Mouse (Mus musculus): ENCODE measurements around the gene Depdc1b.

Gene Depdc1b

DNA sequence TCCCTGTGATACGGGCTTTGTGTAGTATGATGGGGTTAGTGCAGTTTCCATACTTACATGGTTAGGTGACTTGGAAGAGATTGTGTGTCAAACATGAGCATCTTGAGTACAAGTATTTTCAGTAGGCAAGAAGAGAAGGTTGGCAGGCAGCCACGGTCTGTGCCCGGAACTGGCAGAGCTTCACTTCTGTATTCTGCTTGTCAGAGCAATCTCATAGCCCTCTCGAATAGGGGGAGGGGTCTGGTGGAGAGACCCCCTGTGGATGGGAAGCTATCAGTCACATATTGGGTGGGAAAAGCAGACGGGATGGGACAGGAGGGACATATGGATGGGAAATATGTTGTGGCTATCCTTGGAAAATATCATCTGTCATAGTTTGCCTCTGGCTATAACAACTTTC is 33.5 kb downstream of the Depdc1b start:
- in situ Hi-C loops (cut with MboI), result loop anchor here (25.0 kb wide), 2 partner anchors 187 to 863 kb away; partner anchors contain the start of genes Ercc8 and Ndufaf2

DNA sequence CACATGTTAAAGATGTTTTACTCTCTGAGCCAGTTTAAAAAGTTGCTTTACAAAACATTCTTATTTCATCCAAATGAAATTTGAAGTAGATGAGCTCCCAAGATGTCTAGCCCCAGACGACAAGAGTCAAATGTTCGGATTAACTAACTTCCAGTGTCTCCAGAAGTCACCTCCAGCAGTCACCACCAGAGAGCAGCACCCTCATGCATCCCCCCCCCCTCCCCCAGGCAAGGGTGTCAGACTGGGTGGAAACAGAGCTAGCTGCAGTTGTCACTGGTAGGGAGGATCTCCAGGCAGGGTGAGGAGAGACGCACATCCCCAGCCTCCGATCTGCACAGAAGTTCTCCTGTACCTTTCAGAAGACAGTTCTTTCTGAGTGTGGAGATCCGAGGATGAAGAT is 37.6 kb downstream of the Depdc1b start:
- in situ Hi-C loops (cut with MboI), result no loop called here

DNA sequence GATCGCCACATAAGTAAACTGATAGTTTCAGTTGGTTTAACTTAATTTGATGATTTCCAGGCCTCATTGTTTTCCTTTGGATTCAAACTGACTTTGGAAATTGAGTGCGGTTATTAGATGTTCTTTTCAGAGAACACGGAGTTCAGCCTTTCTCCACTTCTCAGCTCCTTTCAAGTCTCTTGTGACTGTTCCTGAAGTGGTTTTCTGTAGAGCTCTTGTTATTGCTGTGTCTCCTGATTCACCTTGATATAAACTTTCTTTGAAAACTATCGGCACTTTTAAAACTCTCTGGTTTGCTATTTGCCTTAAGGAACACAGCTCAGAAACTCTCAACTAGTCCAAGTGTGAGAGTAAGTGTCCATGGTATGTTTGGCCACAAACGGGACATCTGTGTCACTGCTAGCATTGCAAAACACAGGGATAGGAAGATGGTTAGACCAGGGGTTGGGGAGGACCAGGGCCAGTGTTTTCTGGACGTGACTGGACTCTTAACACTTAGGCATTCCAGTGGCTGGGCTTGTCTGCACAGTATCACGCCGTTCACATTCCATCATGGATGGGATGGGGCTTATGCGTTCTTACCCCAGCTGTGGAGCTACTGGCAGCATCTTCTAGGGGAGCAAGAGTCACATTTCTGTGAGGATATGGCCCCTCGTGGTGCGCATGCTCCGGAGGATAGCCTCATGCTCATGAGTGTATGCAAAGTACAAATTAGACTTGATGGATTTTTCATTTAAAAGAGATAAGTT is 38.8 kb downstream of the Depdc1b start:
- in situ Hi-C loops (cut with MboI), result no loop called here

DNA sequence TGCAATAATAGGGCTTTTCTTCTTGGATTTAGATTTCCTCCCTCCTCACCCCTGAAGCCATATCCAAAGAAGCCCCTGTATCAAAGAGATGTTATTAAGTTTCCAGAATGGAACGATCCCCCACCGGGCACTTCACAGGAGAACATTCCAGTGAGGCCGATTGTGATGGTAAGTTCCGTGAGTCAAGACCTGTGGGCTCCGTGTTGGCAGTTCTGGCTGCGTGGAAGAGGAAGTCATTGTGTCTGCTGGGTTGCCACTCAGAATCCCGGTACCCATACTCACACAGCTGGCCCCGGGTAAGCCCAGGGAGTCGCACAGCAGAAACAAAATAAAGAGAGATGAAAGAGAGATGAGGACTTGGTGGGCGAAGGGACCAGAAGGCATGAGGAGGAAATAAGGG is 41.2 kb downstream of the Depdc1b start:
- in situ Hi-C loops (cut with MboI), result no loop called here

DNA sequence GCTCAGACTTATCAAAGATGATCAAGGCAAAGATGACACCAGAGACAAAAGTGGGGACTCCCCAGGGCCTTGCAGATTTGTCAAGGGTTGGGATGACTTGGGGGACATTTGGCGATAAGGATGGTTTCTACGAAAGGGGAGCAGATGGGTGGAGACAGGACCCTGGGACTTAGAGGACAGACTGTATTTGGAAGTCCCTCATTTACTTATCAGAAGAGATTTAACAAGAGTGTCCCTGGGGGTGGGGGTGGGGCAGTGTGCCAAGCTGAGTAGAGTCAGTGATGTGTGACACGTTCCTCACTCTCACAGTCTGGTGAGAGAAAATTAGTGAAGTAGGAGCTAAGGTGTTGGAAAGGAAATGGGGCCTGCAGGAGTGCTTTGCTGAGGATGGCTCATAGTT is 42.1 kb downstream of the Depdc1b start:
- in situ Hi-C loops (cut with MboI), result no loop called here

DNA sequence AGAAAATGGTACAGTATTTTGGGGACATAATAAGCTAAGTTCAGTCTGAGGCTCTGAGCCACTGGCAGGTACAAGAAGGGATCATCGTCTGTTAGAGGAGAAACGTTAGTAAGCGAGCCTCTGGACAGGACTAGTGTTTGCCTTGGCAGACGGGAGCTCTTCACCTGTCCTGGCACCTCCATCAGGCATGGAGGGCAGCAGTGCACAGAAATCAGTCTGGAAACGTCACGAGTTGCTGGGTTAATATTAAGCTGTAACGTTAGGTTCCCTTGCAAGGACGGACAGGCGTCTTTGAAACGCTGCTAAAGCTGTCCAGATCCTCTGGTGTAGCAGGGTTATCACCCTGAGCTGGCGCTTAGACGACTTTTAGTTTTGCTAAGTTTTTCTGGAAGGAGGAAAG is 51.4 kb downstream of the Depdc1b start:
- in situ Hi-C loops (cut with MboI), result no loop called here

DNA sequence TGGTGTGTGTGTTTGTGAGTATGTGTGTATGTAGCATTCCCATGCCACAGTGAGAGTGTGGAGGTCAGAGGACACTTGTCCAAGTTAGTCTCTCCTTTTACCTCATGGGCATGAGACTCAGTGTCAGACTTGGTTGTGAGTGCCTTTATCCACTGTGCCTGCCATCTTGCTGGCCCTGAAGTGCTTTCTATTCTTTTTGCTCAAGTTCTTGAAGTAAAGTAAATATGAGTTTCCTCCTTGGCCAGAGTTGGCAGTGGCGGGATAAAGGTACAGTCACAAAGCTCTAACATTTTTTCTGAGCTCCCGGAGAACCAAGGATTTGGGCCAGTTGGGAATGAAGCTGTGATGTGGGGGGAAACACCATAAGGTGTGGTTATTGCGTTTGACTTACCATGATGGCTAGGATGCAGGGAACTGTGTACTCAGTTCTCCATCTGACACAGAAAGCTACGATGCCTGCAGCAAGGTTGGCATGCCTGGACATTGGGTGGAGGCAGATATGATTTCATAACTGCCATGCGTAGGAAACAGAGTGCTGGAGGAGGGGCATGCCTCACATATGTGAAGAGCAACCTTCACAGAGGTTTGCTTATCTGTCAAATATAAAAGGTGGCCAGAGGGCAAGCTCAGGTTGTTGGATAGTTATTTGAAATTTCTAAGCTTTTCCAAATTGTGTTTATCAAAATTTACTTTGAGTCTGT is 54.3 kb downstream of the Depdc1b start:
- in situ Hi-C loops (cut with MboI), result no loop called here

DNA sequence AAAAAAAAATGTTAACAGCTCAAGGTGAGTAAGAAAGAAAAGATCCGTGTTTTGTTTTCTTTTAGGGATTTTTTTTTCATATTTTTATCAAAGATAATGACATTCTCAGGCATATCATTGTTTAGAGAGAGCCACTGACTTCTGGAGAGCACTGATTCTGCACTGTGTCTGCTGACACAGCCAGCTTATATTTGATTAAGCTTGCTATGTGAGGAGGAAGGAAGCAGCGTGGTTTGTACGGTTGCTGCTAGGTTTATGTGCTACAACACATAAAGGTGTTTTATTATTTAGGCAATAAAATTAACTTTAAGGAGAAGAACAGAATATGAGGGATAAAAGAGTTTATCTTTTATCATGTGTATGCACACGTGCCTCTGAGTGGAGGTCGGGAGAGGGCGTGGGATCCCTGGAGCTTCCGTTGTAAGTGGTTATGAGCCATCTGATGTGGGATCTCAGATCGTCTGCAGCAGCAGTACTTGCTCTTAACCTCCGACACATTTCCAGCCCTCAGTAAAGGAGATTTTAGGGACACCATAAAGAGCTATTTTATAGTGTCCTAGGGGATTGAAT is 55.3 kb downstream of the Depdc1b start:
- in situ Hi-C loops (cut with MboI), result no loop called here

DNA sequence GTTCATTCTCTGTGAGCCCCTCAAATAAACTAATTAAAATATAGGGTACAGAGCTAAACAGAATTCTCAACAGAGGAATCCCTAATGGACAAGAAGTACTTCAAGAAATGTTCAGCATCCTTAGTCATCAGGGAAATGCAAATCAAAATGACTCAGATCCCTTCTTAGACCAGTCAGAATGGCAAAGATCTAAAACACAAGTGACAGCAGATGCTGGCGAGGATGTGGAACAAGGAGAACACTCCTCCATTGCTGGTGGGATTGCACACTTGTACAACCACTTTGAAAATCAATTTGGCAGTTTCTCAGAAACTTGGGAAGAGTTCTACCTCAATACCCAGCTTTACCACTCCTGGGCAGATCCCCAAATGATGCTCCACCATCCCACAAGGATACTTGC is 57.1 kb downstream of the Depdc1b start:
- in situ Hi-C loops (cut with MboI), result no loop called here

DNA sequence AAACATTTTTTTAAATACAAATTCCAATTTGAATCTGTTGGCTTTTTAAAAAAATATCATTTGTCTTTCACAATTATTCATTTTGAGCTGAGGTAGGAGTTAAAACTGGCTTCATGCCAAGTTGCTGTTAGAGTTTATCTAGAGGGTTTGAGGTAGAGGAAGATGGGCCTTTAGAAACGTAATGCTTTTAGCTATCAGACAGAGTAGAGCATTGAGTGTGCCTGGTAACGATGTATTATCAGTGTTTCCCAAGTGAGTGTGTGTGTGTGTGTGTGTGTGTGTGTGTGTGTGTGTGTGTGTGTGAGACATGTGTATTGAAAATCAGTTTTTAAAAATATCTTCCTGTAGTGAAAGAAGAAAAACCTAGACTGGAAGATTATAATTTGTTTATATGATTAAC is 60.5 kb downstream of the Depdc1b start:
- in situ Hi-C loops (cut with MboI), result no loop called here

DNA sequence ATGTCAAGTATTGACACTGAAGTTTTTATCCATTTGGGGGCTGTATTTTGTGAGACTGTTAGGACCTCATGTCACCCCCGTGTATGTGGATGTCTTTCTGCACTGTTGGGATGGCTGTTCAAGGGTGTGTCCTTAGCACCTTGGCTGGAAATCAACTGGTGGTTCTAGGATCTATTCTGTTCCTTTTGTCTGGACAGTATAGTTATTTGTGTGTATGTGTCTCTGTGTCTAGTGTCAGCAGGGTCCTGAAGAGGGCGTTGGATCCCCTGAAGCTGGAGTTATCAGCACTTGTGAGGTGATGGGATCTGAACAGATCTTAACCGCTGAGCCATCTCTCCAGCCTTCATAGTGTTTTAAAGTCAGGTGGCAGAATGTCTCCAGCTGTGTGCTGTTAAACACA is 65.0 kb downstream of the Depdc1b start:
- in situ Hi-C loops (cut with MboI), result no loop called here

DNA sequence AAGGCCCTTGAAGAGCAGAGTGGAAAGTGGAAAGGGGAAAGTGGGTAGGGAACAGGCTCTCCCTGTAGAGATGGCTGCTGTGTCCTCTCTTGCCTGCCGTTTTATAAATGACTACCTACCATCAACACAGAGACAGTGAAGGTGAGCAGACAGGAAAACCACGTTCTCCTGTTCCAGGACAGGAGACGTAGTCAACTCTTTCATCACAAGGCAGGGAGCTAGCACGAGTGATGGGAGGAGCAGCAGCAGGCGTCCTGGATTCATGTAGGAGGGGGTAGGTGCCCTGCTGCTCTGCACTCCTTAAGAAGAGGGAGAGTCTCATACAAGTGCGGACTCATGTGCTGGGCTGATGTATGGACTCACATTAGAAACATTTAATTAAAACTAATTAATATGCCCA is 66.9 kb downstream of the Depdc1b start:
- in situ Hi-C loops (cut with MboI), result no loop called here

DNA sequence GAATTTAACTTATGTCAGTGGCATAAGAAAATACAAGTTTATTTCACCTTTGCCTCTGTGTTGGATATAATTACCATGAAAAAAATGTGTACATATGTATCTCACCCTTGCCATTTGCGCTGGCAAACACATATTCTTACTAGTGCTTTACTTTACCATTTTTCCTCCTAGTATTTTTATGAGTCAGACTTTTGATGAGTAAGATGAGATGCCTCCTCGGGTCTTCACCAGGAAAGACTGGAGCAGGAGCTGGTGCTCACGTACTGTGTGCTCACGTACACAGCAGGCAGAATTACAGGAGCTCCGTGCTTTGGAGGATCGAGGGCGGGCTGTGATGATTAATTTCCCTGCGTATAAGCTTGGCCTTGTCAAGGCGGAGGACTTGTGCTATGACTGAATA is 69.9 kb downstream of the Depdc1b start:
- in situ Hi-C loops (cut with MboI), result no loop called here

DNA sequence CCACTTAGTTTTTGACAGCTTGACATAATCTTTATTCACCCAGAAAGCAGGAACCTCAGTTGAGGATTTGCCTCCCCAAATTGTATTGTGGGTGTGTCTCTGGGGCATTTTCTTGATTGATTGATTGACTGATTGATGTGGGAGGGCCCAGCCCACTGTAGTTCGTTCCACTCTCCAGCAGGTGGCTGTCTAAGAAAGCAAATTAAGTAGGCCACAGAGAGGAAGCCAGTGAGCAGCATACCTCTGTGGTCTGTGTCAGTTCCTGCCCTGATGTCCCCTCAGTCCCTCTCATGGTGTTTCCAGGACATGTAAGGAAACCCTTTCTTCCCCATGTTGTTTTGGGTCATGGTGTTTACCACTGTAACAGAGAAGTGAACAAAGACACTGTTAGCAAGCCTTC is 74.4 kb downstream of the Depdc1b start:
- in situ Hi-C loops (cut with MboI), result no loop called here

DNA sequence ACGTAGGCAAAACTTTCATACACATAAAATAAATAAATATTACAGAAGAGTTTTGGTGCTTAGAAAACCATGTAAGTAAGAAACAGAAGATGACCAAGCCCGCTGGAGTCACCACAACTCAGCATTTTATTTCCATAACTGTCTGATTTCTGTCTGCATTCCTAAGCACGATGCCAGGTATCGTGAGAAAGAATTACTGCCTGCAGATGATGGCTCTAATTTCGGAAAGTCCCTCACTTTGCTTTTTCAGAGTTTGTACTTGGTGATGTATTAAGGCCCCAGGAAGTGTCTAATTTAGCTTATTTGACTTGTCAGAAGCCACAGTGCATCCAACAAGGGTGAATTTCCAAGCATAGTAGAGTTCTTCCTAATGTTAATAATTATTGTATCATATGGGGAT is 87.1 kb downstream of the Depdc1b start:
- in situ Hi-C loops (cut with MboI), result no loop called here

DNA sequence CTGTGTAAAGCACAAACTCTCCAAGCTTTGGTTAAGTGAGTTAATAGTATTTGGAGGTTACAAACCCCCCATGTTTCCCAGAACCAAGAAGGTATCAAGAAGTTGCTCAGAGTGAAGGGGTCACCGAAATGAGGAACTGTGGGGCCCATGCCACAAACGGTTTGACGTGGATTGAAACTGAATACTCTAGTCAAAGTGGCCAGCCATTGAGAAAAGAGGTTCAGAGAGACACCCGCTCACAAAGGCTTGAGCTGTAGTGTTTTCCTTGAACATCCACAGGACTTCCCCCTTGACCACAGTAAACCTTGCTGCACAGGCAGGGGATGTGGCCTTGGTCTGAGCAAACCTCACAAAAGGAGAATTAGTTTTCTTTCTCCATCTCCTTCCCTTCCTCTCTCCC is 88.2 kb downstream of the Depdc1b start:
- in situ Hi-C loops (cut with MboI), result no loop called here

DNA sequence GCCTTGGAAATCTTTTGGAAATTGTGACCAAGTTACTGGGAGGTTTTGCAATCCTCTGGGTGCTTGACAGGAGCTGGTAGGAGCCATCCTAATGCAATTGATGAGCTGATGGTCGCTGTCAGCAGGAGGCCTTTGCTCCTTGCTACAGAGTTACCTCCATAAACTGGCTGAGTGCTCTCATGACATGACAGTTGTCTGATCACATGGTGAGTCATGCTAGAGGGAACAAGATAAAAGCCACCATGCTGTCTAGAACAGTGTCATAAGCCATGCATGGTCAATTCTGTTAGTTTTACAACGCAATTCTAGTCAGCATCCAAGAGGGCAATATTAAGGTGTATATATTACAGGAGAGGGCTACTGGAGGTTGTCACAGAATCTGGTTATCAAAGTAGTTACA is 99.3 kb downstream of the Depdc1b start:
- in situ Hi-C loops (cut with MboI), result no loop called here

DNA sequence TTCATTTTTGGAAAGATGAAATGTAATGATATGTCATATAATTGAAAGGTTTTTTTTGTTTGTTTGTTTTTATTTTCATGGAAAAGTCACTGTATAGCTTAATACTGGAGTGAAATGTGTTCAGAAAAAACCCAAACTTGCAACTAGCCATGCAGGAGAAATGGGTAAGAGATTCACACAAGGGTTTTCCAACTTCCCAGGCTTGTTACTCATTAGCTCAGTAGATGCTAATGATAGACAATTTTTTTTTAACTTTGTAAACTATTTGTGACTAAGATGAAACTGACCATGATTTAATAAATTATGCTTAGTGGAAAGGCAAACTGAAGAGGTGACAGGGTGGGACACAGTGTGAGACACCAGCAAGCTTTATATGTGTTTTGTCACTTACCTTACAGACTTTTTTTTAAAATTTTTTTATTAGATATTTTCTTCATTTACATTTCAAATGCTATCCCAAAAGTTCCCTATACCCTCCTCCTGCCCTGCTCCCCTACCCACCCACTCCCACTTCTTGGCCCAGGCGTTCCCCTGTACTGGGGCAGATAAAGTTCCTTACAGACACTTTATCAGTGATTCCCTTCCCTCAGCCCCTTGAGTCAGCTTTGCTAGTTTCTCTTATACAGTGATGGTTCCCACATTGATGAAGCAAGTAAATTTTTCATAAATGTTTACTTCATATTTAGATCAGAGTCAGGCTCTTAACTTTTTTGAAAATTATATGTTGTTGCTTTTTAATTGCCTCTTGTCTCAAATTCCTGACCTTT is 102.8 kb downstream of the Depdc1b start:
- in situ Hi-C loops (cut with MboI), result no loop called here

DNA sequence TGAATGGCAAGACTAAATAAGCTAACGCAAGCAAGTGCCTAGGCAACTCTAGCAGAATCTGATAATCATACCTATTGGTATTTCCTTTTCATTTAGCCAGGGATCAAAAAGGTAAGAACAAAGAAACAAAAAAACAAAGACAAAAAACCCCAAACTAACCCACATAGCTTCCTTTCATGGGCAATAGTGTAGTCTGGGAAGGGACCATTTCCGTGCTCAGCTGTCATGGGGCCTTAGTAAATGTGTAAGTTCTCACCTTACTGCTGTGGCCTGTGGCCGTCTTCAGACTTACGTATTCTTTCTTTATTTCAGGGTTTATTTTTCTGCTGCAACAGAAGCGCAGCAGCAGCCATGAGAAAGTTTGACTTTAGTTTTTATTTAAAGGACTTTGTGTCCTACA is 110.2 kb downstream of the Depdc1b start:
- in situ Hi-C loops (cut with MboI), result no loop called here

DNA sequence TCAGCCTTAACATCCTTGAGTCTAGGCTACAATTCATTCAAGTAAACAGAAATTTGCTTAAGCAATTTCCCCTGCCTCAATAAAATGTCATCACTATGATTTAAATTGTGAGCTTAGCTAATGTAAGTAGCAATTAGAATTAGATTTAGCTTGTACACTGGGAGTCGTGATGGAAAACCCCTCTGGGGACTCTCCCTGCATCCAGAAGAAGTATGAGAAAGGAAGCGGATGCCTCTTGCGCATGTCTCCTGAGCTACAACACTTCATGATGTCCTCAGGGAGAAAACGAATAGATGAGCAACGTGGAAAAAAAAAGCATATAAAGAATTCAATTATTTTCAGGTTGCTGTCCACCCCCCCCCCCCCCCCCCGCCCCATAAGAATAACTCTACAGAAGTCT is 112.7 kb downstream of the Depdc1b start:
- in situ Hi-C loops (cut with MboI), result no loop called here

DNA sequence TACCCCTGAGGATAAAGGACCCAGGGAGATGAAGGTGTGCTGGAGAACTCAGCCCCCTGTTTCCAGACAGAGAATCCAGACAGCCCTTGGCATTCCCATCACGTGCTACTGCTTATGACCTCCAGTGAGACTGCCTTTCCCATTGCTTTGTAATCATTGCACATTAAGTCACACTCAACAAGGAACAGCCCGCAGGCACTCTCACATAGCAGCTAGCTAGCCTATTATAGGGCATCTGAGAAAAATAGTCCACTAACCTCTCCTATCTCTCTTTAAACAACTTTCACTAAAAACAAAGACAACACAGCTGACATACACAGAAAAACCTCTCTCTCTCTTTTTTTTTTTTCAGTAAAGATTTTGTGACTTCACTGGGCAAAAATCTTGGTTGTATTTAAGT is 113.5 kb downstream of the Depdc1b start:
- in situ Hi-C loops (cut with MboI), result no loop called here

DNA sequence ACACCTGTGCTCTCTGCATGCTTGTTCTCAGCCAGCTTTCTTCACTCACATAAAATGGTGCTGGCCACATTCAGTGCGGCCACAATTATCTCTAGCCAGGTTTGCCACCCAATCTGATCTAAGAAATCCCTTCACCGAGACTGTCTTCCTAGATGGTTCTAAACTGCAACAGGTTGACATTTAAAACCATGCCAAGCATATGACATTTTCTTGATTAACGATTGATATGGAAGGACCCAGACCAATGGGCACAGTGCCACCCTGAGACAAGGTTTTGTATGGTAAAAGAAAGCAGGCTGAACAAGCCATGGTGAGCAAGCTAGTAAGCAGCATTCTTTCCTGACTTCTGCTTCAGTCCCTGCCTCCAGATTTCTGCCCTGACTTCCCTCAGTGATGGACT is 115.6 kb downstream of the Depdc1b start:
- in situ Hi-C loops (cut with MboI), result no loop called here

DNA sequence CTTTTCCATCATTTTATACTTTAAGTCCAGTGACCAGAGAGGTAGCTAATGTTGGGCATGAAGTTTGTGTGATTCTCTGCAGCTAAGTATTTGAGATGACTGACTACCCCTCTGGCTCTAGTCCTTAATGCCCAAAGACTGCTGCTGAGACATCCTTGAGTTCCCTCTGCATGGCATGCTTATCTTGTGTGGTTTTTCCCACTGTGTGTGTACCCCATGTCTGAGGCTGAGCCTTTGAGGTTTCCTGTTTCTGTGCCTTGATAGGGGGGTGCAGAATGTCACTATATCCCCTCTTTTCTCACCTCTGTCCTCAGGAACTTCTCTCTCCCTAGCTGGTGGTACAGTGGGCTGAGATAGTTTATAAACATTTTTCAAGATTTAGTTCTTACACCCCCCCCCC is 119.6 kb downstream of the Depdc1b start:
- in situ Hi-C loops (cut with MboI), result no loop called here

Measured in mature B cell (primary cell).